Mouse (Mus musculus): ENCODE results near the gene Shroom3. TPM values are rescaled to one million over a fixed set of nuclear protein-coding genes. Genes with fewer than 3 reads are reported as not detected.

Gene Shroom3
- polyA plus RNA-seq, 1 experiment = not detected

- Histone ChIP-seq H3K27ac (ENCODE audit: insufficient read depth, low read depth, low read length) (no peak overlapping the region), H3K4me3 (ENCODE audit: insufficient read depth, low read length) (no peak overlapping the region), H3K4me1 (ENCODE audit: control insufficient read depth, insufficient read depth, low read length) (no peaks in the 10 kb centered on the region)
- no peak for TF ChIP-seq CTCF (IDR thresholded peaks at IDR 0.05; ENCODE audit: low read depth, low read length)
- no peak for TF ChIP-seq POLR2A (IDR thresholded peaks at IDR 0.05; ENCODE audit: borderline replicate concordance, low read depth, low read length)
These were observed 105.8 kb downstream of the Shroom3 start for GRCm38 (mm10) chr5:92788990-92789389.

- Histone ChIP-seq H3K4me3 (ENCODE audit: insufficient read depth, low read length) (no peak overlapping the region), H3K4me1 (ENCODE audit: control insufficient read depth, insufficient read depth, low read length) (no peaks in the 10 kb centered on the region), H3K27ac (ENCODE audit: insufficient read depth, low read depth, low read length) (no peak overlapping the region)
- TF ChIP-seq POLR2A (IDR thresholded peaks at IDR 0.05; ENCODE audit: borderline replicate concordance, low read depth, low read length) = no peak
- TF ChIP-seq CTCF (IDR thresholded peaks at IDR 0.05; ENCODE audit: low read depth, low read length) = no peak
These were observed 113.1 kb downstream of the Shroom3 start for GRCm38 (mm10) chr5:92796089-92796990.

GRCm38 (mm10) chr5:92797981-92798380, 114.7 kb downstream of the Shroom3 start:
- no peak for TF ChIP-seq POLR2A (IDR thresholded peaks at IDR 0.05; ENCODE audit: borderline replicate concordance, low read depth, low read length)
- TF ChIP-seq CTCF (IDR thresholded peaks at IDR 0.05; ENCODE audit: low read depth, low read length) = no peak

GRCm38 (mm10) chr5:92804379-92804778, 121.1 kb downstream of the Shroom3 start:
- Histone ChIP-seq H3K27ac (ENCODE audit: insufficient read depth, low read depth, low read length) (no peak overlapping the region), H3K4me3 (ENCODE audit: insufficient read depth, low read length) (no peak overlapping the region), H3K4me1 (ENCODE audit: control insufficient read depth, insufficient read depth, low read length) (no peaks in the 10 kb centered on the region)
- TF ChIP-seq POLR2A (IDR thresholded peaks at IDR 0.05; ENCODE audit: borderline replicate concordance, low read depth, low read length) = no peak
- TF ChIP-seq CTCF (IDR thresholded peaks at IDR 0.05; ENCODE audit: low read depth, low read length) = no peak

More at GRCm38 (mm10) chr5:92797981-92798380, 114.7 kb downstream of the Shroom3 start:
- H3K27ac ChIP-seq (ENCODE audit: insufficient read depth, low read depth, low read length) = no peak overlapping the region
- no peak overlapping the region for H3K4me3 ChIP-seq (ENCODE audit: insufficient read depth, low read length)
- no peaks in the 10 kb centered on the region for H3K4me1 ChIP-seq (ENCODE audit: control insufficient read depth, insufficient read depth, low read length)

GRCm38 (mm10) chr5:92808503-92809415, 125.5 kb downstream of the Shroom3 start:
- no peak for TF ChIP-seq CTCF (IDR thresholded peaks at IDR 0.05; ENCODE audit: low read depth, low read length)
- TF ChIP-seq POLR2A (IDR thresholded peaks at IDR 0.05; ENCODE audit: borderline replicate concordance, low read depth, low read length) = no peak
- Histone ChIP-seq H3K27ac (ENCODE audit: insufficient read depth, low read depth, low read length) (no peak overlapping the region), H3K4me1 (ENCODE audit: control insufficient read depth, insufficient read depth, low read length) (no peaks in the 10 kb centered on the region), H3K4me3 (ENCODE audit: insufficient read depth, low read length) (no peak overlapping the region)

GRCm38 (mm10) chr5:92809416-92809750, 126.1 kb downstream of the Shroom3 start:
- H3K4me3 ChIP-seq (ENCODE audit: insufficient read depth, low read length) = no peak overlapping the region
- TF ChIP-seq CTCF (IDR thresholded peaks at IDR 0.05; ENCODE audit: low read depth, low read length) (no peak), POLR2A (IDR thresholded peaks at IDR 0.05; ENCODE audit: borderline replicate concordance, low read depth, low read length) (no peak)
- no peaks in the 10 kb centered on the region for H3K4me1 ChIP-seq (ENCODE audit: control insufficient read depth, insufficient read depth, low read length)
- H3K27ac ChIP-seq (ENCODE audit: insufficient read depth, low read depth, low read length) = no peak overlapping the region

- TF ChIP-seq CTCF (IDR thresholded peaks at IDR 0.05; ENCODE audit: low read depth, low read length) (no peak), POLR2A (IDR thresholded peaks at IDR 0.05; ENCODE audit: borderline replicate concordance, low read depth, low read length) (no peak)
- H3K27ac ChIP-seq (ENCODE audit: insufficient read depth, low read depth, low read length) = no peak overlapping the region
- no peak overlapping the region for H3K4me3 ChIP-seq (ENCODE audit: insufficient read depth, low read length)
- H3K4me1 ChIP-seq (ENCODE audit: control insufficient read depth, insufficient read depth, low read length) = no peaks in the 10 kb centered on the region
These were observed 127.8 kb downstream of the Shroom3 start for GRCm38 (mm10) chr5:92810922-92811533.

DNA sequence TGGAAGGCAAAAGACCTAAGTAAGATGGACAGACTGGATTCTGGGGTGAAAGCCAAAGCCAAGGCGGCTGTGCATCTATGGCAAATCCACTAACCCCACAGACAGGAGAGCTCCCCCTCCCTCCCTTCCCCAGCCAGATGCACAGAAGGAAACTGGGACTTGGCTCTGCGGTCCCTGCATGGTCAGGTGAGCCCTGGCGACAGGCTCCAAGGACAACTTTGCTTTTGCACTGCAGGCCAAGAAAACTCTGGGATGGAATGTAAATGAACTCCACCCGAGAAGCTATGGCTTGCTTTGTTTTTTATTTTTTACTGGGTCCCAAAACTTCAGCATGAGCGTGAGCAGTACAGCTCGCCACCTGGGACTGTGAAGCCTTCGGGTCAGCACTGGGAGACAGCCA, 128.5 kb downstream of the Shroom3 start:
- Histone ChIP-seq H3K4me3 (ENCODE audit: insufficient read depth, low read length) (no peak overlapping the region), H3K27ac (ENCODE audit: insufficient read depth, low read depth, low read length) (no peak overlapping the region), H3K4me1 (ENCODE audit: control insufficient read depth, insufficient read depth, low read length) (no peaks in the 10 kb centered on the region)
- TF ChIP-seq CTCF (IDR thresholded peaks at IDR 0.05; ENCODE audit: low read depth, low read length) (no peak), POLR2A (IDR thresholded peaks at IDR 0.05; ENCODE audit: borderline replicate concordance, low read depth, low read length) (no peak)

DNA sequence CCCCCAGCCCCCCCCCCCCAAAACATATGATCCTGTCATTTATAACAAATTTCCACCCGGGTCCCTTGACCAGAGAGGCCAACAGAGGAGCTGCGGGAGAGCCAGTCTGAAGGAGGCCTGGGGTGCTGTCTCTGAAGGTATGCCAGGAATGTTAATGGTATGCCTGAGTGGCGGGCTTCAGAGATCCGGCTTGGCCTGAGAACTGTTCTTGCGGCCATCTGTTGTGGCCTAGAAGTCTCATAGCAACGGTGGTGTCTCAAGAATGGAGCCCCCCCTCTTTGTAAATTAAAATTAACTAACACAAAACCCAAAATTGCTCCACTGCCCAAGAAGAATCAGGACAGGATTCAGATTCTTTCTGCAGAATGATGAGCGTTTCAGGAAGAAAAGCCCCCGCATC, 129.7 kb downstream of the Shroom3 start:
- no peak for TF ChIP-seq POLR2A (IDR thresholded peaks at IDR 0.05; ENCODE audit: borderline replicate concordance, low read depth, low read length)
- TF ChIP-seq CTCF (IDR thresholded peaks at IDR 0.05; ENCODE audit: low read depth, low read length) = no peak
- H3K4me1 ChIP-seq (ENCODE audit: control insufficient read depth, insufficient read depth, low read length) = no peaks in the 10 kb centered on the region
- no peak overlapping the region for H3K4me3 ChIP-seq (ENCODE audit: insufficient read depth, low read length)
- H3K27ac ChIP-seq (ENCODE audit: insufficient read depth, low read depth, low read length) = no peak overlapping the region

All from bone marrow macrophage, adult 2 months (primary cell).